Mouse (Mus musculus) embryonic facial prominence, embryonic 11.5 days (tissue): Measurements from ENCODE around the gene Dst. TPM values are rescaled to one million over a fixed set of nuclear protein-coding genes. Genes with fewer than 3 reads are reported as not detected.

Experiments
- ATAC-seq: fragments of 200-750 bp; cut with Nextera tagmentation; replicated peaks from 2 replicates; pipeline ENCODE4 v1.8.0; 2017; ENCODE audit warnings: low read depth; ENCODE audit not compliant: insufficient number of reproducible peaks, low FRiP score, low TSS enrichment
- DNase-seq: peaks from one replicate; pipeline ENCODE4 v3.0.0-alpha.2; 2015; ENCODE audit warnings: low spot score
- H3K27ac ChIP-seq: fragments of 300-500 bp; sonication (generic); replicated peaks from 2 replicates; pipeline ENCODE4 v1.5.1; 2014; ENCODE audit warnings: mild to moderate bottlenecking, low read depth, low read length, control low read depth
- H3K27me3 ChIP-seq: fragments of 300-500 bp; sonication (generic); 2 replicates; pipeline ENCODE4 v1.6.1; 2014; ENCODE audit warnings: mild to moderate bottlenecking, low read length, moderate library complexity, mixed read lengths; ENCODE audit not compliant: control insufficient read depth, insufficient read depth
- H3K36me3 ChIP-seq: fragments of 300-500 bp; sonication (generic); replicated peaks from 2 replicates; pipeline ENCODE4 v1.6.1; 2014; ENCODE audit warnings: low read depth, mild to moderate bottlenecking, low read length, moderate library complexity, mixed read lengths; ENCODE audit not compliant: control insufficient read depth, insufficient read depth
- H3K4me1 ChIP-seq: fragments of 300-500 bp; sonication (generic); 2 replicates; pipeline ENCODE4 v1.6.1; 2014; ENCODE audit warnings: low read length, mixed read lengths; ENCODE audit not compliant: control insufficient read depth, insufficient read depth
- H3K4me2 ChIP-seq: fragments of 300-500 bp; sonication (generic); 2 replicates; pipeline ENCODE4 v1.6.1; 2014; ENCODE audit warnings: low read depth, mild to moderate bottlenecking, control low read depth, low read length, moderate library complexity
- H3K4me3 ChIP-seq: fragments of 300-500 bp; sonication (generic); 2 replicates; pipeline ENCODE4 v1.5.1; 2014; ENCODE audit warnings: low read depth, low read length, control low read depth
- H3K9ac ChIP-seq: fragments of 300-500 bp; sonication (generic); replicated peaks from 2 replicates; pipeline ENCODE4 v1.6.1; 2014; ENCODE audit warnings: mild to moderate bottlenecking, control low read depth, low read length
- H3K9me3 ChIP-seq: fragments of 300-500 bp; sonication (generic); replicated peaks from 2 replicates; pipeline ENCODE4 v1.6.1; 2016; ENCODE audit warnings: mild to moderate bottlenecking, low read length, inconsistent platforms, mixed read lengths; ENCODE audit not compliant: control insufficient read depth
- WGBS: fragments of 180-500 bp; shearing (Covaris S2); extraction: QIAGEN DNeasy Blood & Tissue Kit; methylation state at CpG from one replicate; pipeline ENCODE4 v1.1.7; 2014; 5-methylcytosine and 5-hydroxymethylcytosine counted together
- polyA plus RNA-seq: library from polyadenylated mRNA; unstranded; fragments of >200 nt; fragmentation: Nextera tagmentation; extraction: Ambion mirVana; gene quantifications from 2 replicates; pipeline ENCODE4 v1.2.1, GENCODE M21; 2014

The Dst gene
- polyA plus RNA-seq, 1 experiment from 2014 or later: 20.7 TPM

DNA sequence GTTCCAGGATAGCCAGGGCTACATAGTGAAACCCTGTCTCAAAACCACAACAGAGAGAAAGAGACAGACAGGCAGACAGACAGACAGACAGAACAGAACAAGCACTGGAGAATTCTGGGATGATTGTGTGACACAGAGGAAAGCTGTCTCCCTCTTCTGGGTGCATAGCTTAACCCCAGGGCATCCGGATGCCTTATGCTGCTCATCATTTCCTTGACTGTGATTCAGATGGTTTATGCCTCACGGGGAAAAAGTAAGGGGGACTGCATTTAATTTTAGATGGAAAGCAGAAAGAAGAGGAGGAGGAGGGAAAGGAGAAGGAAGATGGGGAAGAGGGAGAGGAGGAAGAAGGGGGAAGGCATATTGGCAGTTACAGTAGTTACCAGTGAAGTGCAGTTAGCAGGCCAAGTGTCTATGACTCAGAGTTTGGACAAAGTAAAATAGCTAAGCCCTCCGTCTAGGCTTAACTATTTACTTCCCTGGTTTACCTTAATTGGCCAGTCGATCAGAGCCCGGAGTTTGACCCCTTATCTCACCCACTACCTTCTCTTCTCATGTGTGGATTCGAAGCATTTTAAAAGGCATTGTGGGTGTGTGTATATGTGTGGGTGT is 201.7 kb downstream of the Dst start:
- H3K9me3 ChIP-seq: no peaks in the 10 kb centered on the region
- 59% methylated on average over 6 of the region's 6 CpGs for WGBS
- no peak for DNase-seq
- no peak overlapping the region for H3K9ac ChIP-seq
- no peaks in the 10 kb centered on the region for H3K4me1 ChIP-seq
- H3K4me3 ChIP-seq: no peak overlapping the region
- no peak overlapping the region for H3K4me2 ChIP-seq
- ATAC-seq: no peak
- no peak overlapping the region for H3K27ac ChIP-seq
- no peaks in the 10 kb centered on the region for H3K27me3 ChIP-seq
- H3K36me3 ChIP-seq: no peaks in the 10 kb centered on the region

DNA sequence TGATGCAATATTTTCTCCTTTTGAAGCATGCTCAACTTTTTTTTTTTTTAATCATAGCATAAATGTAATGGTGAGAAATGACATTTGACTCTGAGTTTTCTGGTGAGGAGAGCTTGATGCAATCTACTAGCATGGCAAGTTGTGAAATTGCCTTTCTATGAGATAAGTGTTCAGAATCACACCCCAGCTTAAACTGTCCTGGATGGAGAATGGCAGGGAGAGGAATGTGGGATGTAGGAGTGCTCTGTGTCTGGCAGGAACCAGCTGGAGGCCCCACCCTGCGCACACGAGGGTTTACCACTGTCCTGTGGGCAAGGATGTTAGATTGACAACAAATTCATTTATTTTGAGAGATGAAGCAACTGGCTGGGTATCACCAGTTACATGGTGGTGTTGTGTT is 202.8 kb downstream of the Dst start:
- no peak overlapping the region for H3K4me2 ChIP-seq
- no peak overlapping the region for H3K9ac ChIP-seq
- H3K27me3 ChIP-seq: no peaks in the 10 kb centered on the region
- H3K9me3 ChIP-seq: no peaks in the 10 kb centered on the region
- no peaks in the 10 kb centered on the region for H3K36me3 ChIP-seq
- no peak for DNase-seq
- no peak overlapping the region for H3K27ac ChIP-seq
- 60% methylated on average over 2 of the region's 2 CpGs for WGBS
- H3K4me3 ChIP-seq: no peak overlapping the region
- no peak for ATAC-seq
- no peaks in the 10 kb centered on the region for H3K4me1 ChIP-seq

DNA sequence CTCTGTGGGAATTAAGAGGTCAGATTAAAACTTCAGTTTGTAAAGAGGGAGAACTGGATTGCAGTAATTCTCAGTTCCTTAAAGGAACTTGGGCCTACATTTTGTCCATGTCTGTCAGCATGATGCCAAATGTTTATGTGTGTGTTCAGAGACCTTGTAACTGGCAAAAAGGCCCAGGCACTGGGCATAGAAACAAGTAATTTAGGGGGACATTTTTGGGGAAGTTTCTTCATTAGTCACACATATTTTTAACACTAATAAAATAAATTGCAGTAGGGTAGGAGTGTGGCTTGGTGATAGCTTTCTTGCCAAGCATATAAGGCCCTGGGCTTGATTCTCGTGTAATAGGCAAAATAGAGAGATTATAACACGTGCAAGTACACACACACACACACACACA is 203.9 kb downstream of the Dst start:
- Histone ChIP-seq H3K4me3 (no peak overlapping the region), H3K36me3 (no peaks in the 10 kb centered on the region), H3K27me3 (no peaks in the 10 kb centered on the region), H3K9ac (no peak overlapping the region), H3K27ac (no peak overlapping the region), H3K4me2 (no peak overlapping the region), H3K9me3 (no peaks in the 10 kb centered on the region), H3K4me1 (no peaks in the 10 kb centered on the region)
- ATAC-seq (no peak), DNase-seq (no peak)
- WGBS: 89% methylated on average over 2 of the region's 2 CpGs

DNA sequence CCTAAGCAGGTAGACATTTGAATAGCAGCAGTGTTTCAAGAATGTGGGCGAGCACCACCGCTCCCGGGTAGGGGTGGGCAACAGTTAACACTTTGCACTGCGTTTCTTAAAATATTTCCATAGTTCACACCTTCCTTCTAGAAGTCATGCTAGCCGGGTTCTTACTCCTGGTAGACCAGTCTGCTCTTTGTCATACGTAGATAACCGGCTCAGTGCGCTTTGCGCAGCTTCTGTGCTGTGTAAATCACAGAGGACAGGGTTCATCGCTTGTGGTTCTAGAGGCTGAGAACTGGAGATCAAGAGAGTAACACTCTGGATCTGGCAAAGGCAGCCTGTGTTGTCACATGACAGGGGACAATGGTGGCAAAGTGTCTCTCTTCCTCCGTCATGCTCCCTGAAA is 208.4 kb downstream of the Dst start:
- ATAC-seq: no peak
- H3K4me1 ChIP-seq: no peaks in the 10 kb centered on the region
- no peak overlapping the region for H3K9ac ChIP-seq
- 80% methylated on average over 11 of the region's 11 CpGs for WGBS
- no peak overlapping the region for H3K27ac ChIP-seq
- H3K4me3 ChIP-seq: no peak overlapping the region
- no peak overlapping the region for H3K4me2 ChIP-seq
- H3K9me3 ChIP-seq: no peaks in the 10 kb centered on the region
- H3K27me3 ChIP-seq: no peaks in the 10 kb centered on the region
- no peak for DNase-seq
- no peaks in the 10 kb centered on the region for H3K36me3 ChIP-seq

GRCm38 (mm10) chr1:34117056-34117455 is 209.0 kb downstream of the Dst start:
- ATAC-seq (no peak), DNase-seq (no peak)
- Histone ChIP-seq H3K4me2 (no peak overlapping the region), H3K4me1 (no peaks in the 10 kb centered on the region), H3K9me3 (no peaks in the 10 kb centered on the region), H3K36me3 (no peaks in the 10 kb centered on the region), H3K27me3 (no peaks in the 10 kb centered on the region), H3K27ac (no peak overlapping the region), H3K9ac (no peak overlapping the region), H3K4me3 (no peak overlapping the region)
- 83% methylated on average over 9 of the region's 9 CpGs for WGBS

DNA sequence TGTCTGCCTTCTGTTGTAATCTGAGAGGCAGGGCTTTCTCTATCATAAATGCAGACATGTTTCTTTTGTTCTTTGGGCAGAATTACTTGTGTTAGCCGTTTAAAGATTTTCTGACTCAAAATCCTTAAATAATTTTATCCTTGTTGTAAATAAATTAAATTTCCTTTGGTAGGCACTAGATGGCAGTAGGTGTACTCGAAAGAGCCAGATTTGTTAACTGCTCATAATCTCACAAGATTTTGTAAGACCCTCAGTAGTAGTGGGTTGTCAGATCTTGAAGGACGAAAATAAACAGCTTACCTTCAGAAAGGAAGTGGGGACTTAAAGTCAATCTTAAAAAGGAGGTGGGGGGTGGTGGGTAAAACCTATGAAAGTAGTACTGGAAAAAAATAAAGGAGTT is 209.7 kb downstream of the Dst start:
- ATAC-seq: no peak
- H3K27ac ChIP-seq: no peak overlapping the region
- no peaks in the 10 kb centered on the region for H3K4me1 ChIP-seq
- H3K27me3 ChIP-seq: no peaks in the 10 kb centered on the region
- H3K4me3 ChIP-seq: no peak overlapping the region
- no peaks in the 10 kb centered on the region for H3K36me3 ChIP-seq
- no peaks in the 10 kb centered on the region for H3K9me3 ChIP-seq
- no peak overlapping the region for H3K9ac ChIP-seq
- DNase-seq: peak; percentile 59
- WGBS: 48% methylated on average over 3 of the region's 3 CpGs
- H3K4me2 ChIP-seq: no peak overlapping the region

DNA sequence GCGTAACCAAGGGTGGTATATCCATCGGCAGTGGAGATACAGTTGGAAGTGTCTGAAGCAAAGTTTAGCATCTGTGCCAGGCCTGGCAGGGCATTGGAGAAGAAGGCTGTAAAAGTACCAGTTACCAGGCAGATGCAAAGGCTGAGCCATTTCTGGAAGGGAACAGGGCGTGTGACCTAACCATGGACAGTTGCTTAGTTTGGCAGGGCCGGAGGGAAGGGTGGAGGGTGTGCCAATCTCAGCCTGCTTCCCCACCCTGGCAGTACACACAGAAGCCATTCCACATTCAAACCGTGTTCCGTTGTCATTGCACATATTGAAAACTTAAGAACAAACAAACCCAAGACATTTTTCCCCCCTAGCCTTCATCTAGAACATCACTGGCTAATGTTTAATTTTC is 212.0 kb downstream of the Dst start:
- WGBS: 93% methylated on average over 6 of the region's 6 CpGs
- ATAC-seq: no peak
- DNase-seq: no peak

GRCm38 (mm10) chr1:34120602-34121001 is 212.6 kb downstream of the Dst start:
- Histone ChIP-seq H3K4me3 (no peak overlapping the region), H3K4me1 (no peaks in the 10 kb centered on the region), H3K36me3 (no peaks in the 10 kb centered on the region), H3K9me3 (no peaks in the 10 kb centered on the region), H3K9ac (no peak overlapping the region), H3K4me2 (no peak overlapping the region), H3K27me3 (no peaks in the 10 kb centered on the region), H3K27ac (no peak overlapping the region)
- ATAC-seq (no peak), DNase-seq (no peak)
- WGBS: 78% methylated on average over 6 of the region's 6 CpGs

More for the DNA sequence above, 212.0 kb downstream of the Dst start:
- no peak overlapping the region for H3K4me2 ChIP-seq
- no peaks in the 10 kb centered on the region for H3K36me3 ChIP-seq
- H3K4me1 ChIP-seq: no peaks in the 10 kb centered on the region
- no peak overlapping the region for H3K9ac ChIP-seq
- no peak overlapping the region for H3K4me3 ChIP-seq
- H3K9me3 ChIP-seq: no peaks in the 10 kb centered on the region
- H3K27me3 ChIP-seq: no peaks in the 10 kb centered on the region
- H3K27ac ChIP-seq: no peak overlapping the region
